Mouse (Mus musculus) thymus, postnatal 14 days (tissue): ENCODE data around the gene Zfp382.
"Not testable (repeated sequence)": the region's sequence is repeated elsewhere in the genome, so short reads cannot be mapped to it uniquely, and the experiment has no call there.

Experiments
- DNase-seq: peaks from one replicate; pipeline ENCODE4 v3.0.0; 2021

The Zfp382 gene

GRCm38 (mm10) chr7:30154040-30154439, 32.3 kb downstream of the Zfp382 start:
- no peak for DNase-seq

- DNase-seq: no peak
Measured at GRCm38 (mm10) chr7:30155507-30155906, 33.8 kb downstream of the Zfp382 start.

- no peak for DNase-seq
Measured at GRCm38 (mm10) chr7:30163113-30163512, 41.4 kb downstream of the Zfp382 start.

DNA sequence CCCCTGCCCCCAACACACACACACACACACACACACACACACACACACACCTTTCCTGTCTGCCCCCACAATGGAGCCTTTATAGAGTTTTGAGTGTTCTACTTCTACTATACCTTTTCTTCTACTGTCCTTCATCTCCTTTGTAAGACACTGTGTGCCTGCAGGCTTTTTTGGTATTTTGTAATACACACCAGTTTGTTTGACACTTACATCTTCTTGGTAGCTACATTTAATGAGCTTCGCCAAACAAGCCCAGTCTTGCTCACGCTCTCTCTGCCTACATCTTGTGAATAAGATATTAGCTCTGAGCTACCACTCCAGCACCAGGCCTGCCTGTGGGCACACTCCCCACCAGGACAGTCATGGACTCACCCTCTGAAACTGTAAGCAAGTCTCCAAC, 43.0 kb downstream of the Zfp382 start:
- no peak for DNase-seq

DNA sequence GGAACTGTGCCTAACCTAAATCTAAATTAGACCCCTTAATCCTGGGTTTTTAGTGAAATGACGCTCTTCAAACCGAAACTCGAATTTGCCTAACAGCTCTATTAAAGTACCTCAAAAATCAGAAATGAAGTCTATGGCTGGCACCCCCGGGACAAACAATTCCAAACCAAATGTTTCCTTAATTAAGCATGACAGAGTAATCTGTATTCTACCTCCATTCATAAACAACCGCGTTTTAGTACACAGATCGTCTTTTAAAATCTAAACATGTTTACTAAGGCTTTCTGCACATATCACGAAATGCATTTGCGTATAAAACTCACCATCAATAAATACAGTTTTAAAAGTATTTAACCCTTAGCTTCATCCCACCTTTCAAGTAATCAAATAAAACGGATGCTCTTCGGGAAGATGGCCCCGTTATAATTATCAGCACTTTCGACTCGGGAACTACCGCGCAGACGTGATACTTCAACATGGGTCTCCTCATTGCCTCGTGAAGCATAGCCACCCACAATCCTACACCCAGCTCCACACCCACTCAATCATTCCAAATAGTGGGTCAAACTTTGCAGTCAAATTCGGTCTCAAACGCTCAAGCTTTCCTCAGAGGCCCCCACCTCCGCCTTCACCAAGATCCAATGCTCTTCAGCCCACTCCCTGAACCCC, 47.3 kb downstream of the Zfp382 start:
- no peak for DNase-seq

DNA sequence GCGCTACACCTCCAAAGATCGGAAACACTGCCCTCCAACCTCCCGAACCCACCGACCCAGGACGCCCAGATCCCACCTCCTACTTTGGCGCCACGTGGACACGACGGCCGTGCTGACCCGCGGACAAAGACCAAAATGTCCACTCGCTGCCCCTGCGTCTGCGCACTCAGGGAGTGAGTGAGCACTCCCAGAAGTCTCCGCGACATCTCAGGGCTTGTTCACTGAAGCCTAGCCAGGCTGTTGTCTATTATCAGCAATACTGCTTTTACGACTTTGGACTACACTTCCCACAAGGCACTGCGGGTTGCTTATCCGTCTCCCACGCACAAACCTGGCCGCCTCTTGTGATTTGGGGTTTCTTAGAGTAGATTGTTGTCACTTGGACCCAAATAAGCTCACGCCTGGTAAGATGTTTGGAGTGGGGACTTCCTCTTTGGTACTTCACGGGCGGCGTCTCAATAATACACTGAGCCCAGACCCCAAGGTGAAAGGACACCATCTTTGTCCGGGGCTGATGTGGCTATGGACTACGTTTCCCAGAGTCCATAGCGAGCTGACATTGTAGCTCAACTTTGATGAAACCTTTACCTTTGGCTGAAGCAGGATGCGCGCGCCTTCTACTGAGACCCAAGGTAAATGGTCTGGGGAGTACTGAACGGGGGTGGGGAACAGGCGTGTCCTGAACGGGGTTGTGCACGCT, 48.0 kb downstream of the Zfp382 start, which contains the start of gene Zfp146:
TSS of gene Zfp146 (minus strand) at position 168 of the 700 bp plus-strand sequence.
- peak; percentile 90 for DNase-seq

GRCm38 (mm10) chr7:30170283-30170951, 48.7 kb downstream of the Zfp382 start:
- DNase-seq: no peak

GRCm38 (mm10) chr7:30176474-30176873, 54.7 kb downstream of the Zfp382 start:
- peak; percentile 53 for DNase-seq

DNA sequence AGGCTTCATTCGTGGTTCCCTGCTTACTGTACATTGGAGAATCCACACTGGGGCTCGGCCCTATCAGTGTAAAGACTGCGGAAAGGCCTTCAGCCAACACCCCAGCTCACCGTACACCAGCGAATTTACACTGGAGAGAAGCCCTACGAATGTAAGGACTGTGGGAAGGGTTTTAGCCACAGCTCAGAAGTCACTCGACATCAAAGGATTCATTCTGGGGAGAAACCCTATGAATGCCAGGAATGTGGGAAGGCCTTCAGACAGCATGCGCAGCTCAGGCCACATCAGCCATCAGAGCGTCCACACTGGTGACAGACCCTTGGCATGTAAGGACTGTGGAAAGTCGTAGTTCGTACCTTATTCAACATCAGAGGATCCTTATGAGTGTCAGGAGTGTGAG, 56.5 kb downstream of the Zfp382 start:
- DNase-seq: no peak

DNA sequence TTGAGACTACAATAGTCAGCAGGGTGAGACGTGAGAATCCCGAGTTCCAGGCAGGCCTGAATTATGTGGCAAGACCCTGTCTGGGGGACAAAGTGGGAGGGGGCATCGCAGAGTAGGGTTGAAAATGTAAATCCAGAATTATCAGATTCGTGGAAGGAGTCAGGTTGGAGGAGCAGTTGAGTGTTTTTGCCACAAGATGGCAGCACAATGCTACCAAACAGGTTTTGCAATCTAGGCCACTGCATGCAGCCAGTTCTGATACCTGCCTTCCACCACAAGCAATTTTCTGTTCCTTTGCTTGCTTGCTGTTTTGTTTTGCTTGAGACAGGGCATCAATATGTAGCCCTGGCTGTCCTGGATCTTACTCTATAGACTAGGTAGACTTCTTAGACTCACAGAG, 59.6 kb downstream of the Zfp382 start:
- peak; percentile 78 for DNase-seq

- not testable (repeated sequence) for DNase-seq
Measured at GRCm38 (mm10) chr7:30181929-30182328, 60.2 kb downstream of the Zfp382 start.

- DNase-seq: not testable (repeated sequence)
Measured at GRCm38 (mm10) chr7:30183189-30183588, 61.4 kb downstream of the Zfp382 start.

DNA sequence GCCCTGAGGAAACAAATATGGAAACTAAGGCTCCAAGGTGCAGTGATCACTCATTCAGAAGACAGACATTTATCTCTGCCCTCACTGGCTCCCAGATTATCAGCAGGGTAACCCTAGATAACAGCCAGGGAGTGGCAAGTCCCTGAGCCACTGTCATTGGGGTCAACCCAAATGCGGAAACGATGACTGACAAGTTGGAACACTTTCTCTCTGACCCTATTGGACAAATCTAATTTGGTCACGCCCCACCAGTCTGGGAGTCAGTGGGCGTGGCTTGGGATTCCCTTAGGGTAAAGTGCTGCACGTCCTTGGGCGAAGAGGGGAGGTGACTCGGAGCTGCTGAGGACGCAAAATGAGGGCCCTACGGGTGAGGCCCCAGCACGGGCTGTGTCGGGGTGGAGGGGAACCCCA, 62.1 kb downstream of the Zfp382 start, which contains the start of gene Cox7a1:
TSS of gene Cox7a1 (plus strand) at position 266 of the 411 bp plus-strand sequence.
- DNase-seq: peak; percentile 91
